Mouse (Mus musculus) hindbrain, embryonic 16.5 days (tissue): ENCODE data around the gene Igtp. TPM values are rescaled to one million over a fixed set of nuclear protein-coding genes. Genes with fewer than 3 reads are reported as not detected.
"Not testable (repeated sequence)": the region's sequence is repeated elsewhere in the genome, so short reads cannot be mapped to it uniquely, and the experiment has no call there.

Experiments
- ATAC-seq: fragments of 200-750 bp; cut with Nextera tagmentation; 2 replicates; pipeline ENCODE4 v1.8.0; 2017; ENCODE audit warnings: moderate TSS enrichment, moderate library complexity
- H3K27ac ChIP-seq: fragments of 300-500 bp; sonication (generic); 2 replicates; pipeline ENCODE4 v1.5.1; 2014; ENCODE audit warnings: low read depth, mild to moderate bottlenecking, control low read depth, low read length, moderate library complexity
- H3K27me3 ChIP-seq: fragments of 300-500 bp; sonication (generic); replicated peaks from 2 replicates; pipeline ENCODE4 v1.6.1; 2014; ENCODE audit warnings: low read length; ENCODE audit not compliant: control insufficient read depth, insufficient read depth
- H3K36me3 ChIP-seq: fragments of 300-500 bp; sonication (generic); 2 replicates; pipeline ENCODE4 v1.6.1; 2014; ENCODE audit warnings: mild to moderate bottlenecking, low read length, moderate library complexity, mixed read lengths; ENCODE audit not compliant: control insufficient read depth, insufficient read depth
- H3K4me1 ChIP-seq: fragments of 300-500 bp; sonication (generic); 2 replicates; pipeline ENCODE4 v1.6.1; 2014; ENCODE audit warnings: low read depth, low read length; ENCODE audit not compliant: control insufficient read depth, insufficient read depth
- H3K4me2 ChIP-seq: fragments of 300-500 bp; sonication (generic); 2 replicates; pipeline ENCODE4 v1.6.1; 2014; ENCODE audit warnings: mild to moderate bottlenecking, low read length, control low read depth, moderate library complexity
- H3K4me3 ChIP-seq: fragments of 300-500 bp; sonication (generic); 2 replicates; pipeline ENCODE4 v1.5.1; 2014; ENCODE audit warnings: mild to moderate bottlenecking, low read length, control low read depth, moderate library complexity
- H3K9ac ChIP-seq: fragments of 300-500 bp; sonication (generic); 2 replicates; pipeline ENCODE4 v1.6.1; 2014; ENCODE audit warnings: low read depth, mild to moderate bottlenecking, control low read depth, low read length, moderate library complexity
- H3K9me3 ChIP-seq: fragments of 300-500 bp; sonication (generic); 2 replicates; pipeline ENCODE4 v1.6.1; 2014; ENCODE audit warnings: mild to moderate bottlenecking, low read length, moderate library complexity; ENCODE audit not compliant: control insufficient read depth
- WGBS: fragments of 180-500 bp; shearing (Covaris S2); extraction: QIAGEN DNeasy Blood & Tissue Kit; methylation state at CpG from one replicate; pipeline ENCODE4 v1.1.7; 2014; 5-methylcytosine and 5-hydroxymethylcytosine counted together
- polyA plus RNA-seq: library from polyadenylated mRNA; unstranded; fragments of >200 nt; fragmentation: Nextera tagmentation; extraction: Ambion mirVana; gene quantifications from 2 replicates; pipeline ENCODE4 v1.2.1, GENCODE M21; 2015

Gene Igtp
- polyA plus RNA-seq, result 2.3 and 2.4 TPM in 2 replicates

GRCm38 (mm10) chr11:58199229-58200037, at the start of gene Igtp, which contains the start of gene Irgm2:
TSS of gene Igtp (plus strand) at chr11:58199556.
TSS of gene Irgm2 (plus strand) at chr11:58199618.
- H3K9me3 ChIP-seq, H3K4me1 ChIP-seq, H3K27me3 ChIP-seq, H3K27ac ChIP-seq, H3K36me3 ChIP-seq: not testable (repeated sequence)
- peak; percentile 58 for ATAC-seq
- Histone ChIP-seq H3K4me2 (peak within 1 kb of the TSS; percentile 67), H3K9ac (peak within 1 kb of the TSS; percentile 66), H3K4me3 (peak within 1 kb of the TSS; percentile 48)
- 13% methylated on average over 12 of the region's 15 CpGs for WGBS

GRCm38 (mm10) chr11:58155458-58155857, 43.9 kb upstream of the Igtp start:
- no peaks in the 10 kb centered on the region for H3K9me3 ChIP-seq
- no peak overlapping the region for H3K4me2 ChIP-seq
- H3K27ac ChIP-seq, result no peak overlapping the region
- ATAC-seq, result no peak
- H3K36me3 ChIP-seq, result peaks cover 41% of the 10 kb centered on the region
- H3K4me3 ChIP-seq, result no peak overlapping the region
- no peak overlapping the region for H3K9ac ChIP-seq
- H3K4me1 ChIP-seq, result no peaks in the 10 kb centered on the region
- WGBS, result 95% methylated on average over 9 of the region's 9 CpGs
- H3K27me3 ChIP-seq, result no peaks in the 10 kb centered on the region

DNA sequence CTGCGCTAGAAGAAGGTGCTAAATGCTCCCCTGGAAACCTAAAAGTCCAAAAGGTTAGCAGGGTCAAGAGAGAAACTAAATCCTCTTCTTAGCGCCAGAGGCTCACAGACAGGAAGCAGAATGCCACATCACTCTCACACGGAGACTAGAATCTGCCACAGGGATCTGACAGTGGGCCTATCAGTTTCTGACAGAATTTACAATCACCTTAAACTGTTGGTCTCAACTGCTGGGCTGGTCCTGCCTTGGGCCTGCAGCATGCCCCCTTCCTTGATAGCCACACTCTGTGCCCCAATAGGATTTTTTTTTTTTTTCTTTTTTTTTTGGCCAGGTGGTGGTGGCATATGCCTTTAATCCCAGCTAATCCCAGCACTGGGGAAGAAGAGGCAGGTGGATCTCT, 42.5 kb upstream of the Igtp start:
- no peak overlapping the region for H3K4me2 ChIP-seq
- H3K4me3 ChIP-seq, result no peak overlapping the region
- no peak overlapping the region for H3K27ac ChIP-seq
- no peak for ATAC-seq
- H3K27me3 ChIP-seq, result no peaks in the 10 kb centered on the region
- 95% methylated on average over 3 of the region's 3 CpGs for WGBS
- no peak overlapping the region for H3K9ac ChIP-seq
- no peaks in the 10 kb centered on the region for H3K9me3 ChIP-seq
- peaks cover 36% of the 10 kb centered on the region for H3K36me3 ChIP-seq
- H3K4me1 ChIP-seq, result no peaks in the 10 kb centered on the region

GRCm38 (mm10) chr11:58165072-58165471, 34.3 kb upstream of the Igtp start:
- no peak overlapping the region for H3K4me2 ChIP-seq
- no peak for ATAC-seq
- no peaks in the 10 kb centered on the region for H3K27me3 ChIP-seq
- peaks cover 8% of the 10 kb centered on the region for H3K4me1 ChIP-seq
- no peak overlapping the region for H3K4me3 ChIP-seq
- H3K9me3 ChIP-seq, result no peaks in the 10 kb centered on the region
- H3K36me3 ChIP-seq, result peaks cover 16% of the 10 kb centered on the region
- H3K9ac ChIP-seq, result no peak overlapping the region
- 93% methylated on average over 2 of the region's 2 CpGs for WGBS
- no peak overlapping the region for H3K27ac ChIP-seq

GRCm38 (mm10) chr11:58167822-58168166, 31.6 kb upstream of the Igtp start:
- Histone ChIP-seq H3K4me2 (peak overlapping the region; percentile 88), H3K4me1 (peaks cover 16% of the 10 kb centered on the region), H3K9me3 (no peaks in the 10 kb centered on the region), H3K4me3 (peak overlapping the region; percentile 98), H3K27me3 (no peaks in the 10 kb centered on the region), H3K9ac (peak overlapping the region; percentile 83), H3K36me3 (peaks cover 11% of the 10 kb centered on the region), H3K27ac (peak overlapping the region; percentile 69; the same call in 1 of the 2 replicates)
- no peak for ATAC-seq
- WGBS, result 0% methylated on average over 6 of the region's 8 CpGs

DNA sequence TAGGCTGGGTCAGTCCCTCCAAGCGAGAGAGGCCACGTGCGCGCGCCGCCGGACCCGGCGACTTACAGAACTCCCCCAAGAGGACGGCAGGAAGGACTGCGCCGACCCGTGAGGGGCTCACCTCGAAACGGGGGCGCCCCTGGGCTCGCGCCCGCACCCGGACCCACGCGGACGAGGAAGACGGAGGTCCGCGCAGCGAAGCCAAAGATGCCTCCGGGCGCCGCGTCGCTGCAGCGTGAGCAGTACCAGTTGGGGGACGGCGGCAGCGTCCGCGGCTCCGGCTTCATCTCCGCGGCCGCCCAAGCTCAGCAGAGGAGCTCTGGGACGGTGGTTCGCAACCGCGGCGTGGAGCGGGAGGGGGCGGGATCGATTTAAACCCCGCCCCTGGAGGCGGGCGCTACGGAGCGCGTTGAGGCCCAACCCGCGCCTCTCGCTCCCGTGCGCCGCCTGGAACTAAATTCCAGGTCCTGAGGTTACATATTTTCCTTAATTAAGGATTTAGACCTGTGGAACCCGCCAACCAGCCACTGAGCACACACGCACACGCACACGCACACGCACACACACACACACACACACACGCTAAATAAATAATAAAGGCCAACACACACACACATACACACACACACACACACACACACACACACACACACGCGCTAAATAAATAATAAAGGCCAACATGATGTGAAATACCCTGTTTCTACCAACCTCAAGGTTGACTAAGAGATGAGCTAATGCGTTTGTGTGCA, 31.0 kb upstream of the Igtp start, which contains the start of gene Gemin5:
Gemin5 (minus strand) TSS at position 373 of the 749 bp plus-strand sequence.
- 2% methylated on average over 57 of the region's 71 CpGs for WGBS
- Histone ChIP-seq H3K4me1 (peaks cover 17% of the 10 kb centered on the region), H3K36me3 (peaks cover 12% of the 10 kb centered on the region), H3K4me3 (peak within 1 kb of the TSS; percentile 98), H3K27ac (peak within 1 kb of the TSS; percentile 69; the same call in 1 of the 2 replicates), H3K4me2 (peak within 1 kb of the TSS; percentile 88), H3K9me3 (no peaks in the 10 kb centered on the region), H3K27me3 (no peaks in the 10 kb centered on the region), H3K9ac (peak within 1 kb of the TSS; percentile 83)
- ATAC-seq, result peak; percentile 82

DNA sequence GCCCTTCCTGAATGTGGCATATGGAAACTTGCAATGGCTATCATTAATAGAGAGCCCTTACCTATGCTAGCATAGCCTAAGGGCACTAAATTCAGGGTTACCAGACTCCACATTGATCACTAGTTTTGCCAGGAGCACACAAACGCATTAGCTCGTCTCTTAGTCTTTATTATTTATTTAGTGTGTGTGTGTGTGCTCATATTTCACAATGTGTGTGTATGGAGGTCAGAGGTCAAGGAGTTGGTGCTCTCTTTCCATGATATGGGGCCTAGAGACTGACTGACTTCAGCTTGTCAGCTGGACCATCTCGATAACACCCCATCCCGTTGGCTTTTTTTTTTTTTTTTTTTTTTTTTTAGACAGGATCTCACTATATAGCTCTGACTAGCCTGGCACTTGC, 29.7 kb upstream of the Igtp start:
- no peak for ATAC-seq
- Histone ChIP-seq H3K27me3 (no peaks in the 10 kb centered on the region), H3K9ac (no peak overlapping the region), H3K4me2 (no peak overlapping the region), H3K36me3 (peaks cover 14% of the 10 kb centered on the region), H3K9me3 (no peaks in the 10 kb centered on the region), H3K27ac (no peak overlapping the region), H3K4me1 (peaks cover 17% of the 10 kb centered on the region), H3K4me3 (no peak overlapping the region)
- 88% methylated on average over 4 of the region's 4 CpGs for WGBS

DNA sequence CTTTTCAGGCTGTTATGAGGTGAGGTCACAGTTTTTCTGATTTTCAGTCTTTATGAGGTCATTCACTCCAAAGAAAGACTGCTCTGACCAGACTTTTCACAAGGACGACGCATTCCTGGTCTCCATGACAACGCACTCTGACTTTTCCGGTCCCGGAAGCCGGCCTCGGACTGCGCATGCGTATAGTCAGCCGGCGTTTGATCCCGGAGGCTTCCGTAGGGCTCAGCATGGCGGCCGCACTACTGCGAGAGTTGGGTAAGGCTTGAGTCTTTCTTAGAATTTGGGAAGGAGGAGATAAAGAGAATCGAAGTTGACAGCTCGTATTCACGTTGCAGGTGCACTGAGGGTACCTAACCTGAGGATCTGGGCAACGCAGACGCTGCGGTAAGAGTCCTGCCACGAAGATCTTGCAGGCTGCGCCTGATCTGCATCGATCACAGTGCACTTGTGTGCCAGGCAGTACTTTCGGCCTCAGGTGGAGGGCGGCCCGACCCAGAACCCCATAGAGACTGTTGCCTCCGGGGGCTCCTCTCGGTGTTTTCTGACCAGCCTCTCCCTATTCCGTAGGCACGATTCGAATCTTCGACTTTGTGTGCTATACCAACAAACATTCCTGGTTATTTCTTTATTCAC, 27.8 kb upstream of the Igtp start, which contains the start of gene Mrpl22:
Mrpl22 (plus strand) TSS at position 203 of the 633 bp plus-strand sequence.
- peaks cover 13% of the 10 kb centered on the region for H3K36me3 ChIP-seq
- H3K4me3 ChIP-seq, result peak within 1 kb of the TSS; percentile 75
- H3K9ac ChIP-seq, result peak within 1 kb of the TSS; percentile 72
- peak; percentile 81 for ATAC-seq
- 1% methylated on average over 34 of the region's 34 CpGs for WGBS
- H3K27ac ChIP-seq, result peak within 1 kb of the TSS; percentile 66
- H3K4me2 ChIP-seq, result peak within 1 kb of the TSS; percentile 73
- peaks cover 17% of the 10 kb centered on the region for H3K4me1 ChIP-seq
- H3K9me3 ChIP-seq, result no peaks in the 10 kb centered on the region
- H3K27me3 ChIP-seq, result no peaks in the 10 kb centered on the region
